Mouse (Mus musculus) midbrain, embryonic 10.5 days (tissue): ENCODE measurements around the gene Slc25a21. TPM values are rescaled to one million over a fixed set of nuclear protein-coding genes. Genes with fewer than 3 reads are reported as not detected.

Experiments
- DNase-seq: peaks from one replicate; pipeline ENCODE4 v3.0.0-alpha.2; 2017; ENCODE audit warnings: low spot score
- H3K27ac ChIP-seq: fragments of 300-500 bp; sonication (generic); replicated peaks from 2 replicates; pipeline ENCODE4 v1.5.1; 2016; ENCODE audit warnings: mild to moderate bottlenecking
- H3K27me3 ChIP-seq: fragments of 300-500 bp; sonication (generic); 2 replicates; pipeline ENCODE4 v1.6.1; 2016; ENCODE audit warnings: low read depth, mild to moderate bottlenecking; ENCODE audit not compliant: poor library complexity, severe bottlenecking
- H3K36me3 ChIP-seq: fragments of 300-500 bp; sonication (generic); 2 replicates; pipeline ENCODE4 v1.6.1; 2016; ENCODE audit warnings: mild to moderate bottlenecking, moderate library complexity
- H3K4me1 ChIP-seq: fragments of 300-500 bp; sonication (generic); 2 replicates; pipeline ENCODE4 v1.6.1; 2016
- H3K4me3 ChIP-seq: fragments of 300-500 bp; sonication (generic); 2 replicates; pipeline ENCODE4 v1.5.1; 2016; ENCODE audit warnings: mild to moderate bottlenecking, moderate library complexity
- H3K9me3 ChIP-seq: fragments of 300-500 bp; sonication (generic); replicated peaks from 2 replicates; pipeline ENCODE4 v1.6.1; 2016; ENCODE audit warnings: mild to moderate bottlenecking
- WGBS: fragments of 180-500 bp; shearing (Covaris S2); methylation state at CpG from one replicate; pipeline ENCODE4 v1.1.7; 2016; 5-methylcytosine and 5-hydroxymethylcytosine counted together
- polyA plus RNA-seq: library from polyadenylated mRNA; unstranded; fragments of >200 nt; fragmentation: Nextera tagmentation; extraction: Ambion mirVana; gene quantifications from 2 replicates; pipeline ENCODE4 v1.2.1, GENCODE M21; 2016

The Slc25a21 gene
- polyA plus RNA-seq, 1 experiment from 2014 or later: 4.0 TPM

- Histone ChIP-seq H3K36me3 (no peaks in the 10 kb centered on the region), H3K4me3 (no peak overlapping the region), H3K9me3 (no peaks in the 10 kb centered on the region), H3K4me1 (no peaks in the 10 kb centered on the region), H3K27me3 (peaks cover 4% of the 10 kb centered on the region; the same call in 1 of the 2 replicates), H3K27ac (no peak overlapping the region)
- no peak for DNase-seq
- WGBS: 65% methylated on average over 4 of the region's 4 CpGs
Measured at GRCm38 (mm10) chr12:56727631-56728030, 469.6 kb downstream of the Slc25a21 start.

- WGBS: 28% methylated on average over 6 of the region's 6 CpGs
- H3K9me3 ChIP-seq: no peaks in the 10 kb centered on the region
- no peak for DNase-seq
- peaks cover 82% of the 10 kb centered on the region for H3K27me3 ChIP-seq
- no peak overlapping the region for H3K27ac ChIP-seq
- H3K4me1 ChIP-seq: peaks cover 33% of the 10 kb centered on the region
- H3K36me3 ChIP-seq: no peaks in the 10 kb centered on the region
- no peak overlapping the region for H3K4me3 ChIP-seq
Measured at GRCm38 (mm10) chr12:56718707-56719051, 478.6 kb downstream of the Slc25a21 start.

- Histone ChIP-seq H3K36me3 (no peaks in the 10 kb centered on the region), H3K4me1 (peaks cover 33% of the 10 kb centered on the region), H3K9me3 (no peaks in the 10 kb centered on the region), H3K27ac (no peak overlapping the region), H3K4me3 (peak overlapping the region; percentile 9; the same call in 1 of the 2 replicates), H3K27me3 (peaks cover 84% of the 10 kb centered on the region)
- DNase-seq: peak; percentile 27
- WGBS: 7% methylated on average over 14 of the region's 14 CpGs
Measured at GRCm38 (mm10) chr12:56717971-56718706, 479.1 kb downstream of the Slc25a21 start.

- Histone ChIP-seq H3K4me3 (no peak overlapping the region), H3K9me3 (no peaks in the 10 kb centered on the region), H3K27me3 (peaks cover 100% of the 10 kb centered on the region), H3K4me1 (peaks cover 40% of the 10 kb centered on the region), H3K36me3 (no peaks in the 10 kb centered on the region), H3K27ac (no peak overlapping the region)
- no peak for DNase-seq
- WGBS: 5% methylated on average over 6 of the region's 6 CpGs
Measured at GRCm38 (mm10) chr12:56701004-56701403, 496.3 kb downstream of the Slc25a21 start.

- Histone ChIP-seq H3K4me1 (peaks cover 43% of the 10 kb centered on the region), H3K27ac (no peak overlapping the region), H3K4me3 (peak overlapping the region; percentile 29; the same call in 1 of the 2 replicates), H3K36me3 (no peaks in the 10 kb centered on the region), H3K27me3 (peaks cover 100% of the 10 kb centered on the region), H3K9me3 (no peaks in the 10 kb centered on the region)
- 2% methylated on average over 44 of the region's 44 CpGs for WGBS
- DNase-seq: peak; percentile 68
Measured at GRCm38 (mm10) chr12:56699915-56700900, 497.1 kb downstream of the Slc25a21 start.

GRCm38 (mm10) chr12:56699351-56699750 lies 497.9 kb downstream of the Slc25a21 start:
- no peaks in the 10 kb centered on the region for H3K36me3 ChIP-seq
- no peak overlapping the region for H3K27ac ChIP-seq
- H3K4me1 ChIP-seq: peaks cover 49% of the 10 kb centered on the region
- 5% methylated on average over 3 of the region's 3 CpGs for WGBS
- H3K9me3 ChIP-seq: no peaks in the 10 kb centered on the region
- no peak for DNase-seq
- no peak overlapping the region for H3K4me3 ChIP-seq
- peaks cover 100% of the 10 kb centered on the region for H3K27me3 ChIP-seq

- Histone ChIP-seq H3K9me3 (no peaks in the 10 kb centered on the region), H3K4me3 (no peak overlapping the region), H3K4me1 (peaks cover 49% of the 10 kb centered on the region), H3K27me3 (peaks cover 100% of the 10 kb centered on the region), H3K27ac (no peak overlapping the region), H3K36me3 (no peaks in the 10 kb centered on the region)
- 3% methylated on average over 8 of the region's 8 CpGs for WGBS
- no peak for DNase-seq
Measured at GRCm38 (mm10) chr12:56698191-56698980, 498.9 kb downstream of the Slc25a21 start.

- Histone ChIP-seq H3K36me3 (no peaks in the 10 kb centered on the region), H3K27ac (no peak overlapping the region), H3K4me1 (peaks cover 51% of the 10 kb centered on the region), H3K27me3 (peaks cover 100% of the 10 kb centered on the region), H3K4me3 (peak overlapping the region; percentile 46), H3K9me3 (no peaks in the 10 kb centered on the region)
- peak; percentile 46 for DNase-seq
- 1% methylated on average over 12 of the region's 12 CpGs for WGBS
Measured at GRCm38 (mm10) chr12:56697785-56698184, 499.5 kb downstream of the Slc25a21 start.

GRCm38 (mm10) chr12:56697011-56697740 lies 500.1 kb downstream of the Slc25a21 start:
- H3K4me1 ChIP-seq: peaks cover 57% of the 10 kb centered on the region
- DNase-seq: peak; percentile 59
- H3K9me3 ChIP-seq: no peaks in the 10 kb centered on the region
- H3K27ac ChIP-seq: no peak overlapping the region
- WGBS: under 1% methylated on average over 36 of the region's 36 CpGs
- H3K4me3 ChIP-seq: peak overlapping the region; percentile 46
- H3K36me3 ChIP-seq: no peaks in the 10 kb centered on the region
- peaks cover 100% of the 10 kb centered on the region for H3K27me3 ChIP-seq

- DNase-seq: peak; percentile 68
- Histone ChIP-seq H3K27ac (no peak overlapping the region), H3K4me1 (peaks cover 63% of the 10 kb centered on the region)
Measured at GRCm38 (mm10) chr12:56696174-56697010, 500.9 kb downstream of the Slc25a21 start.

More at GRCm38 (mm10) chr12:56696174-56697010, 500.9 kb downstream of the Slc25a21 start:
- Histone ChIP-seq H3K36me3 (no peaks in the 10 kb centered on the region), H3K4me3 (peak overlapping the region; percentile 46), H3K9me3 (no peaks in the 10 kb centered on the region), H3K27me3 (peaks cover 100% of the 10 kb centered on the region)
- under 1% methylated on average over 57 of the region's 57 CpGs for WGBS
